In genomic region chr19:32326621-32327021, GRCm38 (mm10) we compare ENCODE assay signal across 17 mouse cellular contexts.
DNase-seq lines count a peak whose midpoint lies in the region; ATAC-seq and TF ChIP-seq lines count a peak whose summit lies in the region.
"Had no signal": no experiment of that assay in that cellular context is flagged by ENCODE, and none has a peak within 500 bp of the region (broad histone marks: within the 10 kb centered on the region; RNA-seq: fewer than 3 reads in every experiment).

No protein-coding gene starts in this region.

- intact Hi-C loops in gastrocnemius, adult 2 months (cut with DNase I): loop anchor here (1.0 to 10.0 kb wide), 2 partner anchors 61 to 158 kb away; partner anchors contain the start of gene Minpp1

- no peaks in the 10 kb centered on the region for H3K27me3 ChIP-seq in heart, embryonic 16.5 days (ENCODE audit: control insufficient read depth, insufficient read depth, low read length)
- H3K27me3 ChIP-seq: hindbrain, embryonic 13.5 days; midbrain, embryonic 15.5 days; neural tube, embryonic 12.5 days had no signal

- no peak overlapping the region; the same call in 1 of the 2 replicates for H3K4me3 ChIP-seq in gastrocnemius, adult 2 months
- no peak overlapping the region for H3K4me3 ChIP-seq in lung, adult 2 months (replicated peaks; ENCODE audit: extremely low read depth, low read depth, low read length)
- H3K4me3 ChIP-seq in heart, embryonic 16.5 days (ENCODE audit: low read length): no peak overlapping the region
- H3K4me3 ChIP-seq: forebrain, embryonic 10.5 days; hindbrain, embryonic 13.5 days; layer of hippocampus, adult 2 months; midbrain, embryonic 15.5 days; neural tube, embryonic 12.5 days had no signal

- H3K4me1 ChIP-seq in lung, adult 2 months (ENCODE audit: control insufficient read depth, insufficient read depth, low read length): peaks cover 22% of the 10 kb centered on the region
- H3K4me1 ChIP-seq in heart, embryonic 16.5 days (ENCODE audit: control insufficient read depth, insufficient read depth, low read length): peaks cover 32% of the 10 kb centered on the region

- 0 out of 2 replicates have a peak, but pooled peaks have one; percentile 34 for ATAC-seq in heart, embryonic 16.5 days (replicated peaks; ENCODE audit: extremely low read depth, insufficient read depth, low FRiP score)
- no peak for ATAC-seq in erythroid progenitor cell, adult 5-6 weeks (replicated peaks; ENCODE audit: low FRiP score, poor library complexity, severe bottlenecking)
- ATAC-seq: liver, postnatal 0 days; midbrain, embryonic 15.5 days had no signal

- no peaks in the 10 kb centered on the region for H3K36me3 ChIP-seq in heart, embryonic 16.5 days (ENCODE audit: control insufficient read depth, insufficient read depth)
- H3K36me3 ChIP-seq: forebrain, embryonic 10.5 days; hindbrain, embryonic 13.5 days; midbrain, embryonic 15.5 days; neural tube, embryonic 12.5 days had no signal

- H3K27ac ChIP-seq in gastrocnemius, adult 2 months: peak overlapping the region; percentile 88
- peak overlapping the region; percentile 19 for H3K27ac ChIP-seq in heart, embryonic 16.5 days (ENCODE audit: low read length)
- H3K27ac ChIP-seq: forebrain, embryonic 10.5 days; hindbrain, embryonic 13.5 days; layer of hippocampus, adult 2 months; midbrain, embryonic 15.5 days; neural tube, embryonic 12.5 days had no signal

- no peak overlapping the region for H3K4me2 ChIP-seq in heart, embryonic 16.5 days (ENCODE audit: low read depth, low read length)
- H3K4me2 ChIP-seq: hindbrain, embryonic 13.5 days; midbrain, embryonic 15.5 days; neural tube, embryonic 12.5 days had no signal

- no peaks in the 10 kb centered on the region for H3K9me3 ChIP-seq in heart, embryonic 16.5 days (replicated peaks; ENCODE audit: control insufficient read depth, low read length)
- H3K9me3 ChIP-seq: forebrain, embryonic 10.5 days; hindbrain, embryonic 13.5 days; midbrain, embryonic 15.5 days; neural tube, embryonic 12.5 days had no signal

- DNase-seq in gastrocnemius, adult 2 months: peak; percentile 78
- DNase-seq in gastrocnemius, postnatal 4 days (ENCODE audit: low spot score in 2 of 2): no peak
- peak; percentile 42 for DNase-seq in lung, adult 2 months
- DNase-seq in lung, postnatal 14 days: no peak
- DNase-seq in layer of hippocampus, adult 9-10 months (ENCODE audit: low spot score): no peak
- no peak for DNase-seq in retina, postnatal 1 day
- DNase-seq: adrenal gland, postnatal 25 days; kidney, adult 11 months; left cerebral cortex, postnatal 4 days; liver, postnatal 0 days had no signal

- no peak for TF ChIP-seq POLR2A in lung, adult 2 months (IDR thresholded peaks at IDR 0.05; ENCODE audit: borderline replicate concordance, extremely low read depth, low read depth, low read length)

- 36% methylated on average over 4 of the region's 4 CpGs for WGBS in lung, adult 2 months
- 17% methylated on average over 4 of the region's 4 CpGs for WGBS in heart, embryonic 16.5 days

- no peak overlapping the region for H3K9ac ChIP-seq in heart, embryonic 16.5 days (ENCODE audit: low read length)
- H3K9ac ChIP-seq: hindbrain, embryonic 13.5 days; liver, postnatal 0 days; midbrain, embryonic 15.5 days; neural tube, embryonic 12.5 days had no signal

- no peak for TF ChIP-seq CTCF in gastrocnemius, adult 2 months (IDR thresholded peaks at IDR 0.05)
- TF ChIP-seq CTCF in lung, adult 2 months (IDR thresholded peaks at IDR 0.05; ENCODE audit: insufficient read depth, low read length): no peak

Comparison
In these comparisons a context has a peak if more than half of its experiments do, and no peak if none do; other contexts are left out.
1. DNase-seq: peak in gastrocnemius, adult 2 months (single experiment) and lung, adult 2 months (single experiment); none in gastrocnemius, postnatal 4 days (0 of 2), lung, postnatal 14 days (single experiment), layer of hippocampus, adult 9-10 months (single experiment) and retina, postnatal 1 day (single experiment).